Mouse (Mus musculus) monocyte, adult 2 months (primary cell): ENCODE data around the gene Wdr4.

Experiments
- DNase-seq, 2 experiments: peaks; one replicate each; pipeline ENCODE4 v3.0.0; 2022; ENCODE audit warnings: low spot score in 2 of 2, low read depth in 1 of 2

Wdr4 gene

DNA sequence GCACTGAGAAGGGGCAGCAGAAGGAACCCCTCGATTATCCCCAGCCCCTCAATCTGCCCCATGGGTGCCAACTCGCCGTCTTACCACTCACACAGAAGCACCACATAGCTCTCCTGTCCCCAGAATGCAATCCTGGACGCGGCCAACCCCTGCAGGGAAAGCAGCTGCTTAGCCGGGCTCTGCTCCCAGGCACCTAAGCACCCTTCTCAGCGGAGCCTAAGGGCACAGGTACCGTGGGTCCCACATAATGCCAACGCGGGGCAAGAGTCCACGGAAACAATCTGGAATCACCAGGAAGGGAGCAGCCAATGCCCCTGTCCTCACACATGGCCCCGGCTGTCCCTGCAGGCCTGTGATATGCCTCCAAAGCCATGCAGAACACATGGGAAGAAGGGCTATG, 20.1 kb downstream of the Wdr4 start:
- DNase-seq: no peak

DNA sequence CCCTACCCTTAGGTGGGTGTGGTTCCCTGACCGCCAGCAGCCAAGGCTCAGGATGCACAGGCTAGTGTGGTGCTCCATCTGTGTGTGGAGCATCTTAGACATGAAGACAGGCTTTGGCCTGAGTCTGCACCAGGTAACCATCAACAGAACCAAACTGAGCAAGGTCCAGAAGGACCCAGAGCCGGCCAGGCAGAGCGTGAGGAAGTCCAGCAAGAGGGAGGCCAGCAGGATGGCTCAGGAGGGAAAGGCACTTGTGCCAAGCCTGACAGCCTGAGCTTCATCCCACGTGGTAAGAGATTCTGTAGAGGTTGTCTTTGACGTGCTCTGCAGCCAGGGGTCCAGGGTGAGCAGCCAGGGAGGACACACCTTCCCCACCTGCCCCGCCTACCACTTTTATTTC, 22.1 kb downstream of the Wdr4 start:
- DNase-seq: no peak

- no peak for DNase-seq
Measured at GRCm38 (mm10) chr17:31494989-31495388, 24.8 kb downstream of the Wdr4 start.

DNA sequence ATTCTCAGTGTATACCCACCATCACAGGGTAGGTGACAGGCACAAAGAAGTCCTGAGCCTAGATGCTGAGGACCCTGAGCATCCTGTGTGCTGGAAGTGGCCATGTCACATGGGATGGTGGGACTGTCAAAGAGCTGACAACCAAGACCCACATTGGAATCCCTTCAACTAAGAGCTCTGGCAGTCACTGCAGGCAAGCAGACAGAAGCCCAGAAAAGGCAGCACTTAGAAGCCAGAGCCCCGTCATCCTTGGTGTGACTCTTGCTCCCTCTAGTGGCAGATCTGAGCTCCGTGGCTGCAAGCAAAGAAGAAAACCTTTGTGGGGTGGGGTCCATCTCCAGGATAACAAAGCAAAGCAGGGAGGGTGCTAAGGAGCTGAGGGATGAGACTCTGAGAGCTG, 27.4 kb downstream of the Wdr4 start:
- DNase-seq: peak; percentile 16 to 45

GRCm38 (mm10) chr17:31491355-31491754, 28.4 kb downstream of the Wdr4 start:
- DNase-seq: no peak

GRCm38 (mm10) chr17:31487433-31488060, 32.2 kb downstream of the Wdr4 start:
- DNase-seq: no peak

- no peak for DNase-seq
Measured at GRCm38 (mm10) chr17:31486616-31487198, 33.1 kb downstream of the Wdr4 start.

GRCm38 (mm10) chr17:31479108-31479844, 40.5 kb downstream of the Wdr4 start:
- DNase-seq: no peak

DNA sequence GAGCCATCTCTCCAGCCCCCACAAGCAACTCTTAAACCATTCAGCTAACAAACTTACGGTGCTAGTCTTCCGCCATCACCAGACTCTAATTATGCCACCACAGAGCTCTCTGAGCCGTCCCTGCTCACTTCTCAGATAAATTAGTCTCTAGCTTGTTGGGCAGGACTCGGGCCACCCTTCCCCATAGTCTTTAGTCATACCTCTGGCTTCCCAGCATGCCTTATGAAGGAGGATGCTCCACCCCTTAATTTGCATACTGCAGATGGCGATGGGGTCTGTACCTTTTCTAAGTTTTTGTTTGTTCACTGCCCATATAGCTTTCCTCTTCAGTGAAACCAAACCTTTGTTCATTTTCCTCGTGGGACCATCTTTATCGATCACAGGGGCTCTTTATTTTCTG, 41.2 kb downstream of the Wdr4 start:
- DNase-seq: no peak

GRCm38 (mm10) chr17:31474388-31474787, 45.4 kb downstream of the Wdr4 start:
- no peak for DNase-seq

GRCm38 (mm10) chr17:31470766-31471418, 48.9 kb downstream of the Wdr4 start:
- DNase-seq: no peak

DNA sequence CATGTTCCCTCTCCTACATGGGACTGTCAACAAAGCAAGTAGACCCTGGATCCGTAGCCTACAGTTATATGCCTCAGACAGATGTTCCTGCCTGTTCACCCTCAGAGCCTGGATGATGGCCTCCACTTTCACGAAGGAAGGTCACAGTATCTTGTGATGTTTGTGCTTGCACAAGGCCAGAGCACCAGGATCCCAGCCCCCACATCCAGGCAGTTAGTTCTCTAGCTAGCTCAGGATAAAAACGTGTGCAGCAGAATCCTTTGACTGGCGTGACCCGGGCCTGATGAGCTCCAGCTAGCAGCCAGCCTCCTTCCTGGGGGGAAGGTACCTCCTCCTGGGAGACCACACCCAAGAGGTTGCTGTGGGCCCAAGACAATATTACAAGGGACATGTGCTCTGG, 51.3 kb downstream of the Wdr4 start:
- no peak for DNase-seq

GRCm38 (mm10) chr17:31466854-31467253, 52.9 kb downstream of the Wdr4 start:
- DNase-seq: no peak

DNA sequence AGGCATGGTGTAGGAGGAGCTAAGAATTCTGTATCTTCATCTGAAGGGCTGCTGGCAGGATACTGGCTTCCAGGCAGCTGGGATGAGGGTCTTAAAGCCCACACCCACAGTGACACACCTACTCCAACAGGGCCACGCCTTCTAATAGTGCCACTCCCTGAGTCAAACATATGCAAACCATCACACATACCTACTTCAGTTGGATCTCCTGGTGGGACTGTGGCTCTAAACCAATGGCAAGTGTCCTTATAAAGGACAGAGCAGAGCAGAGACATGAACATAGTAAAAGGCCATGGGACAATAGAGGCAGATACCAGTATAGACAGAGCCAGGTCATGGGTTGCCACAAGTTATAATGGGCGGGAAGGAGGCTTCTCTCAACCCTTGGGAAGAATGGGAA, 57.3 kb downstream of the Wdr4 start:
- DNase-seq: no peak

DNA sequence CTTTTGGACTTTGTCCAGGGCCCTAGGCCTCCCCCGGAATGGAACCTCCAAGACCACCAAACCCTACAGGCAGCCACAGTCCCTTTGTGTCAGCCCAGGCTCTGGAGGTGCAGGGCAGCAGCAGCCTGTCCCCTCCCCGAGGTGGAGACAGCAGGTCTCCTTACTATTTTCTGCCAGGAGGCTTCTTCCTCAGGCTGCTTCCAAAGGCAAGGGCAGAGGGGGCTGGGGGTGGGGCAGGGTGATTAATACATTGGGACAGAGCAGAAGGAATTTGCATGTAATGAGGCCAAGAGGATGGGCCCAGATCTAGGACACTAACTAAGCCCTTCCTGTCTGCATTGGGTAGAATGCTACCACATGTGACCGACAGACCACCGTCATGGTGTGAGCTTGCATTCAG, 59.4 kb downstream of the Wdr4 start:
- no peak for DNase-seq

GRCm38 (mm10) chr17:31456723-31457567, 62.8 kb downstream of the Wdr4 start:
- DNase-seq: no peak

GRCm38 (mm10) chr17:31454056-31454455, 65.7 kb downstream of the Wdr4 start:
- no peak for DNase-seq

DNA sequence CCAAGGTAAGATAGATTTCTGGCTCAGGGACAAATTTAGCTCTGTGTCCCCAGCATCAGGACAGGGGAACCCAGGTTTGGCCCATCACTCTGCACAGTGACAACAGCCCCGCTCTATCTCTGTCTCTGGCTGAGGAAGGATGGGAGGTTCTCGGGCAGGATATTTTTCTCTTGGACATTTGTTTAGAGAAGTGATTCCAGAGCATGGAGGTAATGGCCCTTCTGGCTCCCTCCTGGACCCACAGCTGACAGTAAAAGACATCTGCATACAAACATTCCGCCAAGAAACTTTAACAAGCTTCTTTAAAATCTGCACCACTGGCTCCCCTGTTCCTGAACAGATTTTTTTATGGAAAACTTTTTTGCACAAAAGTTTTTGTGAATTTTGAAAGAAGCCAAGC, 66.3 kb downstream of the Wdr4 start:
- no peak for DNase-seq

DNA sequence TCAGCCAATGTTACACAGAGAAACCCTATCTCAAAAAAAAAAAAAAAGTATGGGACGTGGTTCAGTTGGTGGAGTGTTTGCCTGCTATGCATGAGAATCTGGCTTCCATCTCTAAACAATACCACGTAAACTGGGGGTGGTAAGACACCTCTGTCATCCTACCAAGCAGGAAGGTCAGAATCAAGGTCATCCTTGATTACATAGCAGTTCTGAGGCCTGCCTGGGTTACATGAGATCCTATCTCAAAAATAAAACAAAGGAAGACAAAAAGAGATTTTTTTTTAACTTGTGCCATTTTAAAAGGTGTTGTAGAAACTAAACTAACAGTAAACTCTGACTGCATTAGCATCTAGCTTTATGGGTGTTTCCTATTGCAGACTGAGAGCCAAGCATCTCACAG, 67.0 kb downstream of the Wdr4 start:
- DNase-seq: no peak

DNA sequence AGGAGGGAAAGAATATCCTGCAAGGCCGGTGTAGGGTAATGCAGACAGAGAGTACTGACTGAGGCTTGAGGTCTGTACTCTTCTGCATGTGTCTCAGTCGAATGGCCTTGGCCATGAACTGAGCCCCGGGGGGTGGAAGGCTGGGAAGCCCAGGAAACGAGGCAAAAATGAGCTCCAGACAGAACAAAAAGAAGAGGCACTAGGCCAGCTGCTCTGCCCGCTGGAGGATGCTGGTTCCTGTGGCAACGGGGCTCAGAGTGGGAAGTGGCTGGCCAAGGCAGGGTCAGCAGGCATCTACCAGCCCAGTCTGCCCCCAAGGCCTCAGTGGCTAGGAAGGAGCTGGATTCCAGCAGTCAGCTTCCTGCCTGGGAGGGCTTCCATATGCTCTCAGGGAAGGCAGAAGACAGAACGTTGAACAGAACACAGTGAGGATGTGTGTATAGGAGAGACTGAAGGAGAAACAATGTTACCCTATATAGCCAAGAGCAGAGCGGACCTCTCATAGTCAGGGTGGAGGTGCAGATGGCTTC, 68.5 kb downstream of the Wdr4 start:
- DNase-seq: no peak

- DNase-seq: no peak
Measured at GRCm38 (mm10) chr17:31450206-31450605, 69.6 kb downstream of the Wdr4 start.
